Mouse (Mus musculus): ENCODE measurements around the gene Ddx54.

- TF ChIP-seq CTCF (IDR thresholded peaks at IDR 0.05; ENCODE audit: low read depth, low read length) (no peak), POLR2A (IDR thresholded peaks at IDR 0.05; ENCODE audit: borderline replicate concordance, low read depth, low read length) (no peak)
Measured at GRCm38 (mm10) chr5:120631128-120631527, 18.6 kb downstream of the Ddx54 start.
